Comparison of ENCODE assay signal across 25 mouse cellular contexts in genomic region chr16:58516161-58516560, GRCm38 (mm10). TPM values are rescaled to one million over a fixed set of nuclear protein-coding genes. Genes with fewer than 3 reads are reported as not detected.
A peak's percentile ranks its signal among the peaks of the same experiment; 100 is the strongest.
DNase-seq lines count a peak whose midpoint lies in the region; ATAC-seq and TF ChIP-seq lines count a peak whose summit lies in the region.
"Had no signal": no experiment of that assay in that cellular context is flagged by ENCODE, and none has a peak within 500 bp of the region (broad histone marks: within the 10 kb centered on the region; RNA-seq: fewer than 3 reads in every experiment).

No protein-coding gene starts in this region.

- H3K79me2 ChIP-seq in CH12.LX (replicated peaks; ENCODE audit: control insufficient read depth, extremely low read depth, insufficient read depth, poor library complexity, severe bottlenecking), result peaks cover 90% of the 10 kb centered on the region

- TF ChIP-seq CTCF in CH12.LX (conservative IDR thresholded peaks at IDR 0.05 in 1 of 2, IDR thresholded peaks at IDR 0.05 in 1 of 2; ENCODE audit: low read depth in 2 of 2, low read length in 2 of 2), result no peak

- H3K4me3 ChIP-seq in liver, embryonic 12.5 days, result no peak overlapping the region
- H3K4me3 ChIP-seq in CH12.LX (replicated peaks in 1 of 3; ENCODE audit: low read depth in 2 of 3, low read length in 2 of 3, poor library complexity in 1 of 3), result no peak overlapping the region
- H3K4me3 ChIP-seq in liver, embryonic 15.5 days (replicated peaks), result no peak overlapping the region
- H3K4me3 ChIP-seq: forebrain, embryonic 10.5 days; forebrain, embryonic 13.5 days; heart, embryonic 12.5 days; heart, embryonic 15.5 days had no signal

- DNase-seq in heart, adult 11 months, result peak; percentile 61
- no peak for DNase-seq in heart, postnatal 4 days
- DNase-seq in liver (no peak), CH12.LX (ENCODE audit: extremely low read depth) (no peak)
- DNase-seq in urinary bladder, postnatal 36 days (ENCODE audit: low spot score in 2 of 2), result no peak
- DNase-seq: adrenal gland, adult 8-10 months; adrenal gland, postnatal 25 days; cerebellum, adult 11-12 months; cerebellum, adult 8-10 months; cerebellum, postnatal 10 days; heart, adult 18-20 months; heart, postnatal 10 days; heart, postnatal 36 days had no signal

- 83% methylated on average over 2 of the region's 2 CpGs for WGBS in liver, embryonic 12.5 days (ENCODE audit: insufficient replicate concordance)
- WGBS in liver, embryonic 15.5 days (ENCODE audit: insufficient replicate concordance), result 89% methylated on average over 2 of the region's 2 CpGs

- TF ChIP-seq RAD21 in CH12.LX (IDR thresholded peaks at IDR 0.05; ENCODE audit: low read depth, low read length), result no peak

- no peak overlapping the region for H3K4me2 ChIP-seq in liver, embryonic 12.5 days
- H3K4me2 ChIP-seq in CH12.LX (ENCODE audit: insufficient read depth, low read depth, poor library complexity, severe bottlenecking), result peak overlapping the region; percentile 86
- H3K4me2 ChIP-seq in liver, embryonic 15.5 days, result no peak overlapping the region
- H3K4me2 ChIP-seq: forebrain, embryonic 13.5 days; heart, embryonic 12.5 days; heart, embryonic 15.5 days; hindbrain, embryonic 14.5 days had no signal

- H3K9ac ChIP-seq in liver, embryonic 12.5 days, result no peak overlapping the region
- peak overlapping the region; percentile 94 for H3K9ac ChIP-seq in CH12.LX (ENCODE audit: insufficient read depth, low read depth)
- H3K9ac ChIP-seq in liver, embryonic 15.5 days, result no peak overlapping the region
- H3K9ac ChIP-seq: forebrain, embryonic 13.5 days; heart, embryonic 12.5 days; heart, embryonic 15.5 days; hindbrain, embryonic 14.5 days had no signal

- peaks cover 30% of the 10 kb centered on the region for H3K36me3 ChIP-seq in liver, embryonic 12.5 days
- peaks cover 0 to 28% of the 10 kb centered on the region in 2 experiments for H3K36me3 ChIP-seq in CH12.LX (replicated peaks in 1 of 2; ENCODE audit: control insufficient read depth in 1 of 2, insufficient read depth in 1 of 2, low read length in 1 of 2)
- H3K36me3 ChIP-seq in liver, embryonic 15.5 days (replicated peaks), result no peaks in the 10 kb centered on the region
- H3K36me3 ChIP-seq: forebrain, embryonic 10.5 days; heart, embryonic 12.5 days; heart, embryonic 15.5 days had no signal

- H3K9me3 ChIP-seq in liver, embryonic 12.5 days (replicated peaks), result no peaks in the 10 kb centered on the region
- no peaks in the 10 kb centered on the region for H3K9me3 ChIP-seq in CH12.LX (replicated peaks; ENCODE audit: low read length)
- no peaks in the 10 kb centered on the region for H3K9me3 ChIP-seq in liver, embryonic 15.5 days (replicated peaks)
- H3K9me3 ChIP-seq: forebrain, embryonic 10.5 days; forebrain, embryonic 13.5 days; heart, embryonic 12.5 days; heart, embryonic 15.5 days had no signal

- H3K4me1 ChIP-seq in liver, embryonic 12.5 days, result peaks cover 85% of the 10 kb centered on the region
- H3K4me1 ChIP-seq in CH12.LX (ENCODE audit: control insufficient read depth in 1 of 2, insufficient read depth in 2 of 2), result peaks cover 4 to 58% of the 10 kb centered on the region in 2 experiments; a peak in 3 of 4 replicates
- H3K4me1 ChIP-seq in liver, embryonic 15.5 days (replicated peaks), result peaks cover 75% of the 10 kb centered on the region

- H3K27me3 ChIP-seq in liver, embryonic 12.5 days (replicated peaks), result no peaks in the 10 kb centered on the region
- H3K27me3 ChIP-seq in CH12.LX (replicated peaks), result no peaks in the 10 kb centered on the region
- H3K27me3 ChIP-seq in liver, embryonic 15.5 days, result no peaks in the 10 kb centered on the region
- H3K27me3 ChIP-seq: heart, embryonic 12.5 days; heart, embryonic 15.5 days had no signal

- dilution Hi-C loops in CH12.LX (cut with MboI; ENCODE audit: extremely low pct_ligation_motif_present, extremely low pct_unique_long_range_greater_than_20kb, low sequenced_read_pairs), result no loop called here

- TF ChIP-seq EP300 in CH12.LX (IDR thresholded peaks at IDR 0.05; ENCODE audit: low read length), result no peak

- TF ChIP-seq POLR2A in CH12.LX (IDR thresholded peaks at IDR 0.05; ENCODE audit: low read depth, low read length), result no peak

- ATAC-seq in liver, embryonic 12.5 days, result no peak
- ATAC-seq in liver, embryonic 15.5 days (ENCODE audit: insufficient read depth), result no peak
- ATAC-seq: activated CD4-positive, CD25-positive, alpha-beta regulatory T cell, adult 4 months; CD4-positive, CD25-positive, alpha-beta regulatory T cell, adult 4 months; forebrain, embryonic 13.5 days; forebrain, embryonic 16.5 days; hindbrain, postnatal 0 days; inflammation-experienced regulatory T-cells, adult 6 months had no signal

- peak overlapping the region; percentile 69 for H3K27ac ChIP-seq in liver, embryonic 12.5 days
- H3K27ac ChIP-seq in CH12.LX (ENCODE audit: insufficient read depth, low read depth), result peak overlapping the region; percentile 64; the same call in 1 of the 2 replicates
- H3K27ac ChIP-seq in liver, embryonic 15.5 days (replicated peaks), result peak overlapping the region; percentile 45; the same call in 1 of the 2 replicates
- H3K27ac ChIP-seq: forebrain, embryonic 10.5 days; forebrain, embryonic 13.5 days; heart, embryonic 15.5 days; hindbrain, embryonic 14.5 days; hindbrain, postnatal 0 days had no signal

- in situ Hi-C loops in CH12.LX (cut with MboI; ENCODE audit: low pct_ligation_motif_present, low pct_unique_long_range_greater_than_20kb, low sequenced_read_pairs), result loop anchor here (10.0 kb wide), 1 partner anchor 189 kb away; no protein-coding TSS in a partner anchor

TF ChIP-seq in CH12.LX, 34 proteins besides CTCF, POLR2A, EP300 and RAD21:
- TF ChIP-seq JUND (conservative IDR thresholded peaks at IDR 0.05; ENCODE audit: low read depth, low read length), result no peak
- no peak for TF ChIP-seq ZMIZ1 (IDR thresholded peaks at IDR 0.05; ENCODE audit: low read depth, low read length)
- TF ChIP-seq E2F4 (IDR thresholded peaks at IDR 0.05; ENCODE audit: insufficient replicate concordance, low read depth, low read length), result no peak
- TF ChIP-seq ELF1 (IDR thresholded peaks at IDR 0.05; ENCODE audit: low read depth, low read length), result no peak
- TF ChIP-seq BHLHE40 (IDR thresholded peaks at IDR 0.05; ENCODE audit: low read depth, low read length), result no peak
- TF ChIP-seq MXI1 (IDR thresholded peaks at IDR 0.05; ENCODE audit: low read depth, low read length), result no peak
- no peak for TF ChIP-seq ZNF384 (IDR thresholded peaks at IDR 0.05; ENCODE audit: low read depth, low read length)
- TF ChIP-seq USF1 (IDR thresholded peaks at IDR 0.05; ENCODE audit: low read depth, low read length), result no peak
TF ChIP-seq in CH12.LX: peak in this region for 0.

RNA-seq across cellular contexts. Expression of gene St3gal6, which starts 7.9 kb away (rescaled TPM):
- total RNA-seq in heart, postnatal 4 days (2021), result 10 to 100 TPM; 23.4 to 29.1 TPM
- polyA plus RNA-seq in liver, embryonic 12.5 days (2016; fragmentation: Nextera tagmentation; extraction: Ambion mirVana), result 60.1 TPM in 2 replicates
- total RNA-seq in CH12.LX (2012; rRNA removed) (149 and 167 TPM in 2 replicates), CH12.LX (2014; rRNA removed) (225 and 240 TPM in 2 replicates)
- 391 and 420 TPM in 2 replicates for polyA plus RNA-seq in CH12.LX (2012; ENCODE audit: insufficient read length, low read depth)
- 25.7 and 26.7 TPM in 2 replicates for polyA plus RNA-seq in liver, embryonic 15.5 days (2015; fragmentation: Nextera tagmentation; extraction: Ambion mirVana)
